Comparison of ENCODE assay signal across 8 mouse cellular contexts in the genomic region with DNA sequence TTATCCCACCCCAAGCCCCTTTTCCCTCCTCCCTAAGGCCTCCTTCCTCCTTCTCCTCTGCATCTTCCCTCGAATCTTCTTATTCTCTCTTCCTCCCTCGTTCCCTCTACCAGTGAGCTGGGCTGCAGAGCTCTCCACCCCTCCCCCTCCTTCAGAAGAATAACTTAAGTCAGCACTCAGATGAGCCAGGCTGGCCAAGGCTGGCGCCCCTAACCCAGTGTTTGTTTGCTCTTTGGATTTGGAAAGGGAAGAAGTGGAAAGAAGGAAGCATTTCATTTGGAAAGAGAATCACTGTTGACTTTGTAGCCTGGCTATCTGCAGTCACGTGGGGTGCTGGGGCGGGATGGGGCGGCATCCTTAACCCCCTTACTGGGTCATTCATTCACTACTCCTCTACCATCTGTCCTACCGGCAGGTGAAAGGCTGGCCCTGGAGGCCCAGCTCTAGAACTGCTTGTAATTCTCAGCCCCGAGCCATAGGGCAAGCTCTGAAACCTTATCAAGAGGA. TPM values are rescaled to one million over a fixed set of nuclear protein-coding genes. Genes with fewer than 3 reads are reported as not detected.
DNase-seq lines count a peak whose midpoint lies in the region; ATAC-seq and TF ChIP-seq lines count a peak whose summit lies in the region.

No protein-coding gene starts in this region.

- peak overlapping the region; percentile 94 for H3K4me2 ChIP-seq in heart, postnatal 0 days (ENCODE audit: low read depth, low read length)
- H3K4me2 ChIP-seq in limb, embryonic 11.5 days (ENCODE audit: low read depth, severe bottlenecking), result peak overlapping the region; percentile 95
- peak overlapping the region; percentile 61 for H3K4me2 ChIP-seq in stomach, embryonic 14.5 days (replicated peaks; ENCODE audit: low read depth, low read length)

- H3K27me3 ChIP-seq in heart, embryonic 10.5 days (ENCODE audit: insufficient read depth, poor library complexity, severe bottlenecking), result peaks cover 17% of the 10 kb centered on the region
- no peaks in the 10 kb centered on the region for H3K27me3 ChIP-seq in heart, postnatal 0 days (ENCODE audit: control insufficient read depth, insufficient read depth, low read length)
- peaks cover 5% of the 10 kb centered on the region for H3K27me3 ChIP-seq in limb, embryonic 11.5 days (ENCODE audit: control insufficient read depth, insufficient read depth, low read length)
- no peaks in the 10 kb centered on the region for H3K27me3 ChIP-seq in stomach, embryonic 14.5 days (ENCODE audit: control insufficient read depth, insufficient read depth, low read length)

- TF ChIP-seq EP300 in heart, postnatal 0 days (IDR thresholded peaks at IDR 0.05; ENCODE audit: low read depth), result no peak

- H3K27ac ChIP-seq in heart, embryonic 10.5 days, result peak overlapping the region; percentile 89
- H3K27ac ChIP-seq in heart, postnatal 0 days (ENCODE audit: low read depth), result 0 out of 2 replicates have a peak overlapping the region, but pooled peaks have one; percentile 36
- no peak overlapping the region for H3K27ac ChIP-seq in limb, embryonic 11.5 days (replicated peaks; ENCODE audit: low read depth, low read length)
- H3K27ac ChIP-seq in stomach, embryonic 14.5 days (ENCODE audit: low read length), result peak overlapping the region; percentile 84

- H3K9ac ChIP-seq in heart, postnatal 0 days (replicated peaks; ENCODE audit: low read depth, low read length), result peak overlapping the region; percentile 54; the same call in 1 of the 2 replicates
- H3K9ac ChIP-seq in limb, embryonic 11.5 days (ENCODE audit: low read length), result peak overlapping the region; percentile 17; the same call in 1 of the 2 replicates
- H3K9ac ChIP-seq in stomach, embryonic 14.5 days (replicated peaks; ENCODE audit: low read depth, low read length), result peak overlapping the region; percentile 15; the same call in 1 of the 2 replicates

- no peak for ATAC-seq in heart, postnatal 0 days (ENCODE audit: insufficient read depth, low read depth)
- no peak for ATAC-seq in limb, embryonic 11.5 days (ENCODE audit: insufficient number of reproducible peaks, low FRiP score, low TSS enrichment, low read depth)
- ATAC-seq in stomach, embryonic 14.5 days (ENCODE audit: insufficient number of reproducible peaks, insufficient read depth, low FRiP score, low read depth), result no peak

- H3K9me3 ChIP-seq in heart, embryonic 10.5 days, result no peaks in the 10 kb centered on the region
- H3K9me3 ChIP-seq in heart, postnatal 0 days (replicated peaks; ENCODE audit: control insufficient read depth, low read length), result no peaks in the 10 kb centered on the region
- H3K9me3 ChIP-seq in limb, embryonic 11.5 days (ENCODE audit: control insufficient read depth, low read length), result no peaks in the 10 kb centered on the region
- no peaks in the 10 kb centered on the region for H3K9me3 ChIP-seq in stomach, embryonic 14.5 days (ENCODE audit: control insufficient read depth, low read depth, low read length)

- no peak for TF ChIP-seq CTCF in heart, postnatal 0 days (IDR thresholded peaks at IDR 0.05; ENCODE audit: low read depth)

- no peak for DNase-seq in heart, embryonic 10.5 days (ENCODE audit: low spot score)
- DNase-seq in heart, postnatal 4 days, result no peak
- DNase-seq in brain, adult 2 months (ENCODE audit: low read depth, low spot score), result peak; percentile 63
- no peak for DNase-seq in heart, postnatal 0 days (ENCODE audit: low spot score)
- DNase-seq in limb, embryonic 11.5 days (ENCODE audit: low spot score), result no peak
- DNase-seq in left cerebral cortex, adult 11 months (ENCODE audit: low spot score), result no peak
- DNase-seq in adrenal gland, postnatal 36 days, result no peak

- H3K36me3 ChIP-seq in heart, embryonic 10.5 days, result no peaks in the 10 kb centered on the region
- no peaks in the 10 kb centered on the region for H3K36me3 ChIP-seq in heart, postnatal 0 days (replicated peaks; ENCODE audit: control insufficient read depth, insufficient read depth, low read length)
- H3K36me3 ChIP-seq in limb, embryonic 11.5 days (ENCODE audit: control insufficient read depth, insufficient read depth, low read length), result no peaks in the 10 kb centered on the region
- no peaks in the 10 kb centered on the region; the same call in 1 of the 2 replicates for H3K36me3 ChIP-seq in stomach, embryonic 14.5 days (ENCODE audit: control insufficient read depth, insufficient read depth, low read length)

- peak overlapping the region; percentile 81 for H3K4me3 ChIP-seq in heart, embryonic 10.5 days
- peak overlapping the region; percentile 62 for H3K4me3 ChIP-seq in heart, postnatal 0 days (ENCODE audit: low read depth, low read length)
- H3K4me3 ChIP-seq in limb, embryonic 11.5 days (ENCODE audit: low read depth, low read length), result peak overlapping the region; percentile 64
- H3K4me3 ChIP-seq in stomach, embryonic 14.5 days (ENCODE audit: low read depth, low read length), result peak overlapping the region; percentile 62

- WGBS in heart, embryonic 10.5 days, result 12% methylated on average over 8 of the region's 8 CpGs
- WGBS in heart, postnatal 0 days, result 23% methylated on average over 8 of the region's 8 CpGs
- WGBS in limb, embryonic 11.5 days, result 9% methylated on average over 8 of the region's 8 CpGs
- 8% methylated on average over 8 of the region's 8 CpGs for WGBS in stomach, embryonic 14.5 days

- H3K4me1 ChIP-seq in heart, embryonic 10.5 days, result peaks cover 51% of the 10 kb centered on the region
- peaks cover 16% of the 10 kb centered on the region; the same call in 1 of the 2 replicates for H3K4me1 ChIP-seq in heart, postnatal 0 days (ENCODE audit: control insufficient read depth, insufficient read depth)
- 0 out of 2 replicates have a peak, but pooled peaks cover 11% of the 10 kb centered on the region for H3K4me1 ChIP-seq in limb, embryonic 11.5 days (ENCODE audit: control insufficient read depth, insufficient read depth, low read length)
- H3K4me1 ChIP-seq in stomach, embryonic 14.5 days (ENCODE audit: control insufficient read depth, insufficient read depth, low read length), result peaks cover 40% of the 10 kb centered on the region

RNA-seq across cellular contexts. Expression of a gene that starts 0.6 kb away (rescaled TPM):
- polyA plus RNA-seq in heart, embryonic 10.5 days (2016; fragmentation: Nextera tagmentation; extraction: Ambion mirVana), result 55.7 and 62.0 TPM in 2 replicates
- total RNA-seq in heart, postnatal 4 days (2021), result 10 to 100 TPM; 51.5 to 56.0 TPM
- total RNA-seq in heart, postnatal 0 days (2014; rRNA removed; ENCODE audit: low replicate concordance), result 28.3 and 79.5 TPM in 2 replicates
- polyA plus RNA-seq in heart, postnatal 0 days (2015; fragmentation: Nextera tagmentation; extraction: Ambion mirVana), result 15.4 and 22.3 TPM in 2 replicates
- 181 and 197 TPM in 2 replicates for polyA plus RNA-seq in limb, embryonic 11.5 days (2014; fragmentation: Nextera tagmentation; extraction: Ambion mirVana)
- 340 and 436 TPM in 2 replicates for polyA plus RNA-seq in stomach, embryonic 14.5 days (2014; fragmentation: Nextera tagmentation; extraction: Ambion mirVana)
- total RNA-seq in adrenal gland, postnatal 36 days (2021), result 10 to 100 TPM; 44.4 to 51.3 TPM

RNA-seq across cellular contexts. Expression of a gene that starts 21.1 kb away (rescaled TPM):
- 9.6 and 10.1 TPM in 2 replicates for polyA plus RNA-seq in heart, embryonic 10.5 days (2016; fragmentation: Nextera tagmentation; extraction: Ambion mirVana)
- total RNA-seq in heart, postnatal 4 days (2021), result 1 to 10 TPM; 4.7 to 4.8 TPM
- total RNA-seq in heart, postnatal 0 days (2014; rRNA removed; ENCODE audit: low replicate concordance), result 6.5 and 10.0 TPM in 2 replicates
- polyA plus RNA-seq in heart, postnatal 0 days (2015; fragmentation: Nextera tagmentation; extraction: Ambion mirVana), result 6.7 and 6.9 TPM in 2 replicates
- polyA plus RNA-seq in limb, embryonic 11.5 days (2014; fragmentation: Nextera tagmentation; extraction: Ambion mirVana), result 5.3 and 6.6 TPM in 2 replicates
- 11.2 and 15.6 TPM in 2 replicates for polyA plus RNA-seq in stomach, embryonic 14.5 days (2014; fragmentation: Nextera tagmentation; extraction: Ambion mirVana)
- total RNA-seq in adrenal gland, postnatal 36 days (2021), result 1 to 10 TPM; 5.0 to 10.0 TPM
